Mouse (Mus musculus): ENCODE measurements around the gene Pklr. TPM values are rescaled to one million over a fixed set of nuclear protein-coding genes. Genes with fewer than 3 reads are reported as not detected.
A peak's percentile ranks its signal among the peaks of the same experiment; 100 is the strongest.

The Pklr gene
- total and polyA plus RNA-seq, 3 experiments = 53.2 to 185 (median 133) TPM

- Histone ChIP-seq H3K27ac (ENCODE audit: control insufficient read depth, low read depth, low read length) (no peak overlapping the region), H3K79me2 (ENCODE audit: control insufficient read depth, insufficient read depth, low read length, poor library complexity) (peaks cover 2% of the 10 kb centered on the region), H3K9me3 (replicated peaks; ENCODE audit: insufficient read depth, low read length) (no peaks in the 10 kb centered on the region), H3K4me3 (ENCODE audit: control insufficient read depth in 1 of 2, insufficient read depth in 1 of 2, low read depth in 2 of 2, low read length in 2 of 2) (no peak overlapping the region), H3K4me1 (ENCODE audit: control insufficient read depth in 1 of 2, insufficient read depth in 2 of 2, low read length in 2 of 2) (peaks cover 3 to 9% of the 10 kb centered on the region in 2 experiments; a peak in 3 of 4 replicates), H3K9ac (ENCODE audit: control insufficient read depth, low read depth, low read length, poor library complexity, severe bottlenecking) (no peak overlapping the region), H3K36me3 (ENCODE audit: control insufficient read depth in 1 of 2, insufficient read depth in 2 of 2, low read length in 2 of 2) (peaks cover 0 to 1% of the 10 kb centered on the region in 2 experiments; a peak in 1 of 4 replicates), H3K27me3 (ENCODE audit: control insufficient read depth in 1 of 2, insufficient read depth in 2 of 2, low read length in 2 of 2) (no peaks in the 10 kb centered on the region)
- TF ChIP-seq ZNF384 (IDR thresholded peaks at IDR 0.05; ENCODE audit: low read depth, low read length) (no peak), CTCF (IDR thresholded peaks at IDR 0.05 in 2 of 3, conservative IDR thresholded peaks at IDR 0.05 in 1 of 3; ENCODE audit: control insufficient read depth in 1 of 3, insufficient read depth in 1 of 3, low read depth in 2 of 3, low read length in 3 of 3, poor library complexity in 1 of 3, severe bottlenecking in 1 of 3) (no peak), E2F4 (IDR thresholded peaks at IDR 0.05; ENCODE audit: borderline replicate concordance, low read depth, low read length) (no peak), UBTF (IDR thresholded peaks at IDR 0.05; ENCODE audit: borderline replicate concordance, insufficient read depth, low read depth, low read length) (no peak)
- no peak for DNase-seq (ENCODE audit: low read depth, low spot score)
Observed at GRCm38 (mm10) chr3:89094021-89094420, 41.9 kb upstream of the Pklr start.

DNA sequence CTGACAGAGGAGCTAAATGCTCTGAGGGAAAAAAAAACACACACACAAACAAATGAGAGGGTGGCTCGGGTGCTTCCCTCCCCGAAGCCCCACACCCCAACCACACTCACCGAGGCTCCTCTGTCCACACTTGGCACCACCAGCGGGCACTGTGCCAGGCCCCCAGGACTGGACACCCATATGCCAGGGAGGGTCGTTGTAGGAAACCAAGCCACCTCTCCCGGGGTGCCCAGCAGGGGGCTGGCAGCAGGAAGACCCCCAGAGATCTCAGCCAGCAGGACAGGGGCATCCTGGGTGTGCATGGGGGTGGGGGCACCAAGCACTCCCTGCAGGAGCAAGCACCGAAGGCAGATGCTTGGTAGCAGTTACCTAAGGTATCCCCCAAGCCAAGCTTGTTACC lies 35.1 kb upstream of the Pklr start, which contains the start of gene Gm43738:
TSS of gene Gm43738 (minus strand) at position 289 of the 400 bp plus-strand sequence.
- Histone ChIP-seq H3K4me1 (ENCODE audit: control insufficient read depth in 1 of 2, insufficient read depth in 2 of 2, low read length in 2 of 2) (peaks cover 2 to 6% of the 10 kb centered on the region in 2 experiments; a peak in 2 of 4 replicates), H3K4me3 (ENCODE audit: control insufficient read depth in 1 of 2, insufficient read depth in 1 of 2, low read depth in 2 of 2, low read length in 2 of 2) (peak within 1 kb of the TSS; percentile 54 to 80), H3K36me3 (ENCODE audit: control insufficient read depth in 1 of 2, insufficient read depth in 2 of 2, low read length in 2 of 2) (peaks cover 0 to 11% of the 10 kb centered on the region in 2 experiments; a peak in 3 of 4 replicates), H3K27me3 (ENCODE audit: control insufficient read depth in 1 of 2, insufficient read depth in 2 of 2, low read length in 2 of 2) (no peaks in the 10 kb centered on the region), H3K79me2 (ENCODE audit: control insufficient read depth, insufficient read depth, low read length, poor library complexity) (peaks cover 10% of the 10 kb centered on the region), H3K9me3 (replicated peaks; ENCODE audit: insufficient read depth, low read length) (no peaks in the 10 kb centered on the region), H3K9ac (ENCODE audit: control insufficient read depth, low read depth, low read length, poor library complexity, severe bottlenecking) (peak within 1 kb of the TSS; percentile 70), H3K27ac (ENCODE audit: control insufficient read depth, low read depth, low read length) (peak within 1 kb of the TSS; percentile 42)
- no peak for DNase-seq (ENCODE audit: low read depth, low spot score)
- TF ChIP-seq ZC3H11A (IDR thresholded peaks at IDR 0.05; ENCODE audit: low read depth, low read length) (no peak), POLR2A (IDR thresholded peaks at IDR 0.05; ENCODE audit: control insufficient read depth in 1 of 2, insufficient read depth in 1 of 2, low read depth in 1 of 2, low read length in 2 of 2, poor library complexity in 1 of 2) (no peak), POLR2AphosphoS5 (IDR thresholded peaks at IDR 0.05; ENCODE audit: borderline replicate concordance, low read depth, low read length) (no peak), USF2 (IDR thresholded peaks at IDR 0.05; ENCODE audit: borderline replicate concordance in 1 of 2, insufficient read depth in 1 of 2, low read depth in 1 of 2, low read length in 2 of 2) (no peak), ELF1 (IDR thresholded peaks at IDR 0.05; ENCODE audit: low read depth, low read length) (no peak), ZKSCAN1 (IDR thresholded peaks at IDR 0.05; ENCODE audit: low read depth, low read length) (no peak), ZMIZ1 (IDR thresholded peaks at IDR 0.05; ENCODE audit: low read depth, low read length) (no peak), SMC3 (IDR thresholded peaks at IDR 0.05; ENCODE audit: low read depth, low read length) (no peak), MAFK (IDR thresholded peaks at IDR 0.05; ENCODE audit: borderline replicate concordance, low read depth, low read length) (no peak), KAT2A (conservative IDR thresholded peaks at IDR 0.05; ENCODE audit: low read depth, low read length) (no peak), JUND (IDR thresholded peaks at IDR 0.05; ENCODE audit: low read depth, low read length) (no peak), RAD21 (IDR thresholded peaks at IDR 0.05; ENCODE audit: low read depth, low read length) (no peak), EP300 (IDR thresholded peaks at IDR 0.05; ENCODE audit: low read depth in 1 of 2, low read length in 2 of 2) (no peak), GABPA (IDR thresholded peaks at IDR 0.05; ENCODE audit: low read depth, low read length) (no peak), ETS1 (IDR thresholded peaks at IDR 0.05; ENCODE audit: low read depth, low read length) (no peak), CHD1 (IDR thresholded peaks at IDR 0.05; ENCODE audit: low read depth, low read length) (no peak)

All from MEL (cell line).